1 mouse cellular context compared by ENCODE assay signal in the genomic region with DNA sequence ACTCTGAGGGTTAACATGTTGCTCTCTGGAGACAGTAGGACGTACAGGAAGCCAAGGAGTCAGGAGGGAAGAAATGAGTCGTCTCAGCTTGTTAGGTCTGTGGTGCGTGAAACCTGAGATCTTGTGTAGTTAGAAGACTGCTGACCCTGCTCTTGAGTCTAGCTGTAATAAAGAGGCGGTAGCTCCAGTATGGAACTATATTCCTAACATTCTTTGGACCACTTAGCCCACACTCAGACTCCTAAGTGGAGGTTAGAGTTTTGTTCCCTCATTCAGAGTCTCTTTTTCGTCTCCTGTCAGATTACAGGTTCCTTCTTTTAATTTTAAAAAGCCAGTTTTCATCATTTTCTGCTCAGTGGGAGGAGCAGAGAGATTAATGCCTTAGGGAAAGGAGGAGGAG.
TF ChIP-seq lines count a peak whose summit lies in the region.

No protein-coding gene starts in this region.

TF ChIP-seq in CH12.LX, 34 proteins besides CTCF, POLR2A, EP300 and RAD21 (continued from another document):
- TF ChIP-seq CHD1 (IDR thresholded peaks at IDR 0.05; ENCODE audit: low read depth, low read length): no peak
- no peak for TF ChIP-seq SMC3 (IDR thresholded peaks at IDR 0.05; ENCODE audit: low read depth, low read length)
- no peak for TF ChIP-seq UBTF (IDR thresholded peaks at IDR 0.05; ENCODE audit: low read depth, low read length)
- TF ChIP-seq ZMIZ1 (IDR thresholded peaks at IDR 0.05; ENCODE audit: low read depth, low read length): no peak
- no peak for TF ChIP-seq TCF12 (IDR thresholded peaks at IDR 0.05; ENCODE audit: low read depth, low read length)
- no peak for TF ChIP-seq POLR2AphosphoS2 (IDR thresholded peaks at IDR 0.05; ENCODE audit: low read depth, low read length)
- no peak for TF ChIP-seq MAZ (IDR thresholded peaks at IDR 0.05; ENCODE audit: low read depth, low read length)
- no peak for TF ChIP-seq HCFC1 (IDR thresholded peaks at IDR 0.05; ENCODE audit: low read depth, low read length)
- no peak for TF ChIP-seq JUND (conservative IDR thresholded peaks at IDR 0.05; ENCODE audit: low read depth, low read length)
- no peak for TF ChIP-seq NRF1 (IDR thresholded peaks at IDR 0.05; ENCODE audit: low read depth, low read length)
- no peak for TF ChIP-seq BHLHE40 (IDR thresholded peaks at IDR 0.05; ENCODE audit: low read depth, low read length)
